In genomic region chr10:5488097-5488496, GRCm38 (mm10) we compare ENCODE assay signal across 21 mouse cellular contexts.
DNase-seq lines count a peak whose midpoint lies in the region; ATAC-seq and TF ChIP-seq lines count a peak whose summit lies in the region.
"Had no signal": no experiment of that assay in that cellular context is flagged by ENCODE, and none has a peak within 500 bp of the region (broad histone marks: within the 10 kb centered on the region; RNA-seq: fewer than 3 reads in every experiment).

No protein-coding gene starts in this region.

- H3K36me3 ChIP-seq in midbrain, postnatal 0 days (ENCODE audit: insufficient read depth, low read length): no peaks in the 10 kb centered on the region
- no peaks in the 10 kb centered on the region for H3K36me3 ChIP-seq in midbrain, embryonic 10.5 days
- H3K36me3 ChIP-seq: embryonic facial prominence, embryonic 12.5 days; forebrain, embryonic 12.5 days; heart, embryonic 13.5 days; hindbrain, embryonic 15.5 days; liver, embryonic 13.5 days had no signal

- H3K27me3 ChIP-seq in midbrain, postnatal 0 days (ENCODE audit: insufficient read depth, low read length): no peaks in the 10 kb centered on the region
- H3K27me3 ChIP-seq in midbrain, embryonic 10.5 days (ENCODE audit: low read depth, poor library complexity, severe bottlenecking): no peaks in the 10 kb centered on the region
- H3K27me3 ChIP-seq: embryonic facial prominence, embryonic 12.5 days; forebrain, embryonic 12.5 days; heart, embryonic 13.5 days; hindbrain, embryonic 15.5 days; liver, embryonic 13.5 days had no signal

- no peak for ATAC-seq in midbrain, postnatal 0 days (ENCODE audit: low FRiP score)
- ATAC-seq: intestine, embryonic 16.5 days; midbrain, embryonic 16.5 days had no signal

- TF ChIP-seq CTCF in midbrain, postnatal 0 days (IDR thresholded peaks at IDR 0.05): no peak

- no peak overlapping the region for H3K9ac ChIP-seq in midbrain, postnatal 0 days (replicated peaks; ENCODE audit: low read length, poor library complexity, severe bottlenecking)
- H3K9ac ChIP-seq: embryonic facial prominence, embryonic 12.5 days; forebrain, embryonic 12.5 days; heart, embryonic 13.5 days; hindbrain, embryonic 15.5 days; liver, embryonic 13.5 days had no signal

- 46% methylated on average over 5 of the region's 5 CpGs for WGBS in midbrain, postnatal 0 days
- 54% methylated on average over 5 of the region's 5 CpGs for WGBS in midbrain, embryonic 10.5 days

- intact Hi-C loops in heart, postnatal 14 days (cut with DNase I): loop anchor here (5.0 to 10.0 kb wide), 2 partner anchors 144 to 297 kb away; no protein-coding TSS in a partner anchor

- H3K9me3 ChIP-seq in midbrain, postnatal 0 days (ENCODE audit: low read length): no peaks in the 10 kb centered on the region
- H3K9me3 ChIP-seq in midbrain, embryonic 10.5 days (replicated peaks): no peaks in the 10 kb centered on the region
- H3K9me3 ChIP-seq: embryonic facial prominence, embryonic 12.5 days; forebrain, embryonic 12.5 days; heart, embryonic 13.5 days; hindbrain, embryonic 15.5 days; liver, embryonic 13.5 days had no signal

- H3K27ac ChIP-seq in midbrain, postnatal 0 days (ENCODE audit: low read depth, low read length): no peak overlapping the region
- H3K27ac ChIP-seq in midbrain, embryonic 10.5 days (replicated peaks): no peak overlapping the region
- H3K27ac ChIP-seq: embryonic facial prominence, embryonic 12.5 days; forebrain, embryonic 12.5 days; heart, adult 2 months; heart, embryonic 13.5 days; hindbrain, embryonic 15.5 days; liver, embryonic 13.5 days had no signal

- no peaks in the 10 kb centered on the region for H3K4me1 ChIP-seq in midbrain, postnatal 0 days (ENCODE audit: insufficient read depth, low read length)
- no peaks in the 10 kb centered on the region for H3K4me1 ChIP-seq in midbrain, embryonic 10.5 days
- H3K4me1 ChIP-seq: embryonic facial prominence, embryonic 12.5 days; forebrain, embryonic 12.5 days; heart, embryonic 13.5 days; liver, embryonic 13.5 days had no signal

- H3K4me2 ChIP-seq in midbrain, postnatal 0 days (ENCODE audit: low read depth, low read length, poor library complexity, severe bottlenecking): no peak overlapping the region
- H3K4me2 ChIP-seq: embryonic facial prominence, embryonic 12.5 days; forebrain, embryonic 12.5 days; heart, embryonic 13.5 days; hindbrain, embryonic 15.5 days; liver, embryonic 13.5 days had no signal

- DNase-seq in midbrain, postnatal 0 days (ENCODE audit: low spot score): peak; percentile 48
- DNase-seq in midbrain, embryonic 10.5 days (ENCODE audit: low spot score): no peak
- DNase-seq in cerebellum, adult 8-10 months: peak; percentile 83
- peak; percentile 86 to 88 for DNase-seq in cerebellum, postnatal 36 days
- DNase-seq in heart, postnatal 14 days: no peak
- no peak for DNase-seq in adrenal gland, adult 8-10 months
- no peak for DNase-seq in lung, postnatal 25 days (ENCODE audit: low spot score)
- DNase-seq: gastrocnemius, postnatal 36 days; heart, adult 2 months; kidney, postnatal 25 days; liver, embryonic 13.5 days; lung, adult 2 months; lung, postnatal 14 days; thymus, adult 18-20 months; thymus, postnatal 4 days had no signal

- H3K4me3 ChIP-seq in midbrain, postnatal 0 days (ENCODE audit: low read depth, low read length): no peak overlapping the region
- H3K4me3 ChIP-seq in midbrain, embryonic 10.5 days: no peak overlapping the region
- H3K4me3 ChIP-seq: embryonic facial prominence, embryonic 12.5 days; forebrain, embryonic 12.5 days; heart, adult 2 months; heart, embryonic 13.5 days; hindbrain, embryonic 15.5 days; liver, embryonic 13.5 days had no signal

Comparison
In these comparisons a context has a peak if more than half of its experiments do, and no peak if none do; other contexts are left out.
1. DNase-seq: peak in midbrain, postnatal 0 days (single experiment), cerebellum, adult 8-10 months (single experiment) and cerebellum, postnatal 36 days (2 of 2); none in midbrain, embryonic 10.5 days (single experiment), heart, postnatal 14 days (0 of 2), adrenal gland, adult 8-10 months (single experiment) and lung, postnatal 25 days (single experiment).